Mouse (Mus musculus): ENCODE data around the gene Rnf144b.

DNA sequence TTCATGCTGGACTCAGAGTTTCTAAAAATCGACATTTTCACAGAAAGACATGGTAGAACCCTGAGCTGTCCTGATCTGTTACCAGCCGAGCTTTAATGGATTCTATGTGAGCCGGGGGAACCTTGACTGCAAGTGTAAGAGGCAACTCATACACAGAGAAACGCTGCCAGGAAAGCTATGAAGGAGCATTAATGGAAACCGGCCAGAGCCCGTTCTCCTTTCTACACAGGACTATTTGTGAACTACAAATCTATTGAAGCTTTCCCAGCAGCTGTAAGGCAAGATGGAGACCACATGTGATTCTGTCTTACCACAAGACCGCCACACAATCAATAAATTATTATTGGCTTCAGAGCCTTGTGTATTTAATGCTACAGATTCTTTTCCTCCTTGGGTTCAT is 13.3 kb downstream of the Rnf144b start:
- TF ChIP-seq CTCF (IDR thresholded peaks at IDR 0.05; ENCODE audit: extremely low read depth, insufficient read depth, low read length) (no peak), POLR2A (IDR thresholded peaks at IDR 0.05; ENCODE audit: extremely low read depth, insufficient read depth, low read length) (no peak)
